Mouse (Mus musculus) adrenal gland, postnatal 14 days (tissue): Measurements from ENCODE around the gene Rabep2. TPM values are rescaled to one million over a fixed set of nuclear protein-coding genes. Genes with fewer than 3 reads are reported as not detected.
A peak's percentile ranks its signal among the peaks of the same experiment; 100 is the strongest.

Experiments used
- DNase-seq: peaks from one replicate; pipeline ENCODE4 v3.0.0; 2021; ENCODE audit warnings: mixed read lengths
- total RNA-seq: library from RNA; stranded (reverse); gene quantifications from 2 replicates; pipeline ENCODE4 v1.2.3, GENCODE M21; 2021

Gene Rabep2
- total RNA-seq, 1 experiment from 2014 or later: 35.7 TPM

GRCm38 (mm10) chr7:126434726-126435125 lies 6.2 kb downstream of the Rabep2 start:
- DNase-seq: peak; percentile 51

- DNase-seq: no peak
Measured at GRCm38 (mm10) chr7:126435801-126436200, 7.2 kb downstream of the Rabep2 start.

- DNase-seq: peak; percentile 87
Measured at GRCm38 (mm10) chr7:126436851-126437250, 8.3 kb downstream of the Rabep2 start.

- DNase-seq: no peak
Measured at GRCm38 (mm10) chr7:126440134-126440533, 11.6 kb downstream of the Rabep2 start.

GRCm38 (mm10) chr7:126443997-126444396 lies 15.4 kb downstream of the Rabep2 start:
- DNase-seq: no peak

GRCm38 (mm10) chr7:126444536-126444935 lies 16.0 kb downstream of the Rabep2 start:
- DNase-seq: no peak

GRCm38 (mm10) chr7:126445104-126445815 lies 16.7 kb downstream of the Rabep2 start:
- DNase-seq: no peak

GRCm38 (mm10) chr7:126446217-126446616 lies 17.7 kb downstream of the Rabep2 start:
- no peak for DNase-seq

- no peak for DNase-seq
Measured at GRCm38 (mm10) chr7:126448481-126448880, 19.9 kb downstream of the Rabep2 start.

- no peak for DNase-seq
Measured at GRCm38 (mm10) chr7:126449991-126450390, 21.4 kb downstream of the Rabep2 start.

- no peak for DNase-seq
Measured at GRCm38 (mm10) chr7:126450641-126451040, 22.1 kb downstream of the Rabep2 start.

GRCm38 (mm10) chr7:126452244-126452643 lies 23.7 kb downstream of the Rabep2 start:
- no peak for DNase-seq

GRCm38 (mm10) chr7:126453861-126454260 lies 25.3 kb downstream of the Rabep2 start:
- DNase-seq: no peak

- no peak for DNase-seq
Measured at GRCm38 (mm10) chr7:126455242-126455641, 26.7 kb downstream of the Rabep2 start.

- DNase-seq: no peak
Measured at GRCm38 (mm10) chr7:126456382-126457266, 28.1 kb downstream of the Rabep2 start.

- no peak for DNase-seq
Measured at GRCm38 (mm10) chr7:126458225-126458624, 29.7 kb downstream of the Rabep2 start.

GRCm38 (mm10) chr7:126458844-126459618 lies 30.5 kb downstream of the Rabep2 start:
- DNase-seq: no peak

GRCm38 (mm10) chr7:126460623-126461399 lies 32.3 kb downstream of the Rabep2 start:
- DNase-seq: no peak

GRCm38 (mm10) chr7:126461626-126462025 lies 33.1 kb downstream of the Rabep2 start:
- no peak for DNase-seq

GRCm38 (mm10) chr7:126463004-126463403 lies 34.4 kb downstream of the Rabep2 start, which contains the start of gene Atp2a1:
TSS of gene Atp2a1 (minus strand) at chr7:126463108.
- no peak for DNase-seq

GRCm38 (mm10) chr7:126463547-126463946 lies 35.0 kb downstream of the Rabep2 start:
- no peak for DNase-seq

GRCm38 (mm10) chr7:126464121-126464520 lies 35.6 kb downstream of the Rabep2 start:
- no peak for DNase-seq
